Mouse (Mus musculus) lung, adult 2 months (tissue): ENCODE data around the gene Actl10.

Experiments used
- CTCF ChIP-seq: fragments of 200-500 bp; IDR thresholded peaks from 2 replicates; pipeline ENCODE4 v1.5.1; 2011; ENCODE audit warnings: mild to moderate bottlenecking, low read length, control low read depth; ENCODE audit not compliant: insufficient read depth
- POLR2A ChIP-seq: fragments of 200-500 bp; IDR thresholded peaks from 2 replicates; pipeline ENCODE4 v1.6.1; 2011; ENCODE audit warnings: low read depth, mild to moderate bottlenecking, control low read depth, low read length, borderline replicate concordance; ENCODE audit errors: extremely low read depth

- TF ChIP-seq POLR2A (no peak), CTCF (no peak)
Measured at GRCm38 (mm10) chr2:154576876-154577743, 25.5 kb downstream of the Actl10 start.
